Mouse (Mus musculus): ENCODE data around the gene Car11. TPM values are rescaled to one million over a fixed set of nuclear protein-coding genes. Genes with fewer than 3 reads are reported as not detected.

The Car11 gene
- polyA plus RNA-seq, 1 experiment = 351 TPM

GRCm38 (mm10) chr7:45726419-45726818 lies 26.8 kb downstream of the Car11 start:
- no peak for TF ChIP-seq POLR2A (IDR thresholded peaks at IDR 0.05; ENCODE audit: extremely low read depth, insufficient read depth, low read length)
- no peak for TF ChIP-seq CTCF (IDR thresholded peaks at IDR 0.05; ENCODE audit: extremely low read depth, insufficient read depth, low read length)
- H3K4me3 ChIP-seq (ENCODE audit: insufficient read depth, low read length) = no peak overlapping the region
- H3K27ac ChIP-seq (ENCODE audit: insufficient read depth, low read length) = no peak overlapping the region
- H3K4me1 ChIP-seq (ENCODE audit: control insufficient read depth, insufficient read depth, low read length) = no peaks in the 10 kb centered on the region

- TF ChIP-seq POLR2A (IDR thresholded peaks at IDR 0.05; ENCODE audit: extremely low read depth, insufficient read depth, low read length) (no peak), CTCF (IDR thresholded peaks at IDR 0.05; ENCODE audit: extremely low read depth, insufficient read depth, low read length) (no peak)
- H3K4me3 ChIP-seq (ENCODE audit: insufficient read depth, low read length) = no peak overlapping the region
- no peak overlapping the region for H3K27ac ChIP-seq (ENCODE audit: insufficient read depth, low read length)
- H3K4me1 ChIP-seq (ENCODE audit: control insufficient read depth, insufficient read depth, low read length) = no peaks in the 10 kb centered on the region
Observed at GRCm38 (mm10) chr7:45727625-45728024, 28.0 kb downstream of the Car11 start.

GRCm38 (mm10) chr7:45730727-45731431 lies 31.2 kb downstream of the Car11 start:
- Histone ChIP-seq H3K4me1 (ENCODE audit: control insufficient read depth, insufficient read depth, low read length) (no peaks in the 10 kb centered on the region), H3K27ac (ENCODE audit: insufficient read depth, low read length) (no peak overlapping the region), H3K4me3 (ENCODE audit: insufficient read depth, low read length) (no peak overlapping the region)
- TF ChIP-seq CTCF (IDR thresholded peaks at IDR 0.05; ENCODE audit: extremely low read depth, insufficient read depth, low read length) = no peak
- TF ChIP-seq POLR2A (IDR thresholded peaks at IDR 0.05; ENCODE audit: extremely low read depth, insufficient read depth, low read length) = no peak

GRCm38 (mm10) chr7:45733477-45733876 lies 33.8 kb downstream of the Car11 start:
- Histone ChIP-seq H3K4me1 (ENCODE audit: control insufficient read depth, insufficient read depth, low read length) (no peaks in the 10 kb centered on the region), H3K4me3 (ENCODE audit: insufficient read depth, low read length) (no peak overlapping the region), H3K27ac (ENCODE audit: insufficient read depth, low read length) (no peak overlapping the region)
- no peak for TF ChIP-seq CTCF (IDR thresholded peaks at IDR 0.05; ENCODE audit: extremely low read depth, insufficient read depth, low read length)
- no peak for TF ChIP-seq POLR2A (IDR thresholded peaks at IDR 0.05; ENCODE audit: extremely low read depth, insufficient read depth, low read length)

GRCm38 (mm10) chr7:45739162-45739763 lies 39.6 kb downstream of the Car11 start:
- Histone ChIP-seq H3K4me1 (ENCODE audit: control insufficient read depth, insufficient read depth, low read length) (no peaks in the 10 kb centered on the region), H3K4me3 (ENCODE audit: insufficient read depth, low read length) (no peak overlapping the region), H3K27ac (ENCODE audit: insufficient read depth, low read length) (no peak overlapping the region)
- TF ChIP-seq POLR2A (IDR thresholded peaks at IDR 0.05; ENCODE audit: extremely low read depth, insufficient read depth, low read length) (no peak), CTCF (IDR thresholded peaks at IDR 0.05; ENCODE audit: extremely low read depth, insufficient read depth, low read length) (peak; percentile 86)

GRCm38 (mm10) chr7:45739820-45740219 lies 40.2 kb downstream of the Car11 start:
- TF ChIP-seq POLR2A (IDR thresholded peaks at IDR 0.05; ENCODE audit: extremely low read depth, insufficient read depth, low read length) (no peak), CTCF (IDR thresholded peaks at IDR 0.05; ENCODE audit: extremely low read depth, insufficient read depth, low read length) (no peak)
- Histone ChIP-seq H3K27ac (ENCODE audit: insufficient read depth, low read length) (no peak overlapping the region), H3K4me1 (ENCODE audit: control insufficient read depth, insufficient read depth, low read length) (no peaks in the 10 kb centered on the region), H3K4me3 (ENCODE audit: insufficient read depth, low read length) (no peak overlapping the region)

GRCm38 (mm10) chr7:45741308-45741707 lies 41.7 kb downstream of the Car11 start:
- TF ChIP-seq CTCF (IDR thresholded peaks at IDR 0.05; ENCODE audit: extremely low read depth, insufficient read depth, low read length) (no peak), POLR2A (IDR thresholded peaks at IDR 0.05; ENCODE audit: extremely low read depth, insufficient read depth, low read length) (no peak)
- Histone ChIP-seq H3K4me3 (ENCODE audit: insufficient read depth, low read length) (peak overlapping the region; percentile 35), H3K27ac (ENCODE audit: insufficient read depth, low read length) (peak overlapping the region; percentile 18), H3K4me1 (ENCODE audit: control insufficient read depth, insufficient read depth, low read length) (no peaks in the 10 kb centered on the region)

GRCm38 (mm10) chr7:45741777-45742176 lies 42.1 kb downstream of the Car11 start:
- Histone ChIP-seq H3K27ac (ENCODE audit: insufficient read depth, low read length) (peak overlapping the region; percentile 18), H3K4me3 (ENCODE audit: insufficient read depth, low read length) (peak overlapping the region; percentile 35), H3K4me1 (ENCODE audit: control insufficient read depth, insufficient read depth, low read length) (no peaks in the 10 kb centered on the region)
- no peak for TF ChIP-seq CTCF (IDR thresholded peaks at IDR 0.05; ENCODE audit: extremely low read depth, insufficient read depth, low read length)
- peak; percentile 96 for TF ChIP-seq POLR2A (IDR thresholded peaks at IDR 0.05; ENCODE audit: extremely low read depth, insufficient read depth, low read length)

- Histone ChIP-seq H3K4me1 (ENCODE audit: control insufficient read depth, insufficient read depth, low read length) (no peaks in the 10 kb centered on the region), H3K27ac (ENCODE audit: insufficient read depth, low read length) (peak overlapping the region; percentile 16; the same call in 1 of the 2 replicates), H3K4me3 (ENCODE audit: insufficient read depth, low read length) (peak overlapping the region; percentile 35)
- TF ChIP-seq POLR2A (IDR thresholded peaks at IDR 0.05; ENCODE audit: extremely low read depth, insufficient read depth, low read length) = no peak
- peak; percentile 38 for TF ChIP-seq CTCF (IDR thresholded peaks at IDR 0.05; ENCODE audit: extremely low read depth, insufficient read depth, low read length)
Observed at GRCm38 (mm10) chr7:45742338-45742737, 42.7 kb downstream of the Car11 start.

- Histone ChIP-seq H3K27ac (ENCODE audit: insufficient read depth, low read length) (no peak overlapping the region), H3K4me3 (ENCODE audit: insufficient read depth, low read length) (no peak overlapping the region), H3K4me1 (ENCODE audit: control insufficient read depth, insufficient read depth, low read length) (0 out of 2 replicates have a peak, but pooled peaks cover 1% of the 10 kb centered on the region)
- TF ChIP-seq POLR2A (IDR thresholded peaks at IDR 0.05; ENCODE audit: extremely low read depth, insufficient read depth, low read length) = no peak
- no peak for TF ChIP-seq CTCF (IDR thresholded peaks at IDR 0.05; ENCODE audit: extremely low read depth, insufficient read depth, low read length)
Observed at GRCm38 (mm10) chr7:45744387-45744786, 44.7 kb downstream of the Car11 start.

All from cortical plate, adult 2 months (tissue).